Mouse (Mus musculus) layer of hippocampus, adult 8-10 months (tissue): ENCODE data around the gene Cldn19. TPM values are rescaled to one million over a fixed set of nuclear protein-coding genes. Genes with fewer than 3 reads are reported as not detected.

Experiments used
- DNase-seq, 2 experiments: peaks; one replicate each; pipeline ENCODE4 v3.0.0; 2022; ENCODE audit warnings: low spot score in 2 of 2
- total RNA-seq, 4 experiments: library from RNA; stranded (reverse); gene quantifications; 2 replicates each; pipeline ENCODE4 v1.2.4; 2022

Gene Cldn19
- total RNA-seq, 4 experiments from 2014 or later: 0.18 to 0.41 (median 0.27) TPM

DNA sequence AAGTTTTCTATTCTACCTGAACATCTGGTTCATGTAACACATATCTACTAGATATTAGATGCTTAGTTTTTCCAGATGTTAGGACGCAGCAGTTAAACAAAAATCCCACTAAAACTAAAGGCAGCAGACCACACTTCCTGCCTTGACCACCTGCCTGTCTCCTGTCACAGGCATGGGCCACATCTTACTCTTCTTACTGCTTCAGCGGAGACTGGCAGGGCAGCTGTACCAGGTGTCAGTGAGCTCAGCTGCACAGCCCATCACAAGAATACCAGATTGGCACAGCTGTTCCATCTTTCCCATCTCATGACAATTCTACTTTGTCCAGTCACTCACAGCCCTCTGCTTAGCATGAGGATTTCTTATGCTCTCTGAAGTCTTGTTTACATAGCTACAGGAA, 42.1 kb downstream of the Cldn19 start:
- DNase-seq: no peak

DNA sequence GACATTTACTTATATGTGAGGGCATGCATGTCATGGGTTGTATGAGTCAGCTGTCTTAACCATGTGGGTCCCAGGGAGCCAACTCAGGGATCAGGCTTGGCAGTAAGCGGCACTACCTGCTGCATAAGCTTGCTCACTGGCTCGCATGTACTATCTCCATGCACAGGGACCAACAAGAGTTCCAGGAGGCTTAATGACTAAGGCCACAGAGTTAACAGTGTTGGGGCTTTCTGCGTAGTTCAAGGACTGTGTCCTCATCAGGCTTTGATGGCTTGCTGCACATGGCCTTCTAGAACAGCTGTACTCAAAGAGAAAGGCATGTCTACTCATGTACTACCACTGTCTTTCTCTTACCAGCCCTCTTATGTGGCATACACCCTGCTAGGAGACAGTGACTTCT, 45.5 kb downstream of the Cldn19 start:
- DNase-seq: no peak

DNA sequence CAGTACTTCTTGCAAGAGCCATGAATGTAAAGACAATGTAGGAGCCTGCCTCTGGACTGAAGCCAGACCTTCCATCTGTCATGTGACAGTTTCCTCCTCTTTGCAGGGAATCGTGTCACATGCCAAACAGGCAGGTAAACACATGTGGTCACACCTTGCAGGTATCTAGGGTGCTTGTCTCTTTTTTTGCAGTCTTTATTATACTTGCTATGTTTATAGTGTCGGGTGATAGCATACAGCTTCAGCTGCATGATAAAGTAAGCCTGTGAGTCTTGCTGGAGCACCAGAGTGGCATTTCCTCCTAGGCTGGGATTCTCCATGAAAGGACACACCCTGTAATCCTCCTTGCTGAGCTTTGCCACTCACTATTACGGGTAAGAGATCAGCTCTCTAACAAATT, 46.6 kb downstream of the Cldn19 start:
- no peak for DNase-seq

DNA sequence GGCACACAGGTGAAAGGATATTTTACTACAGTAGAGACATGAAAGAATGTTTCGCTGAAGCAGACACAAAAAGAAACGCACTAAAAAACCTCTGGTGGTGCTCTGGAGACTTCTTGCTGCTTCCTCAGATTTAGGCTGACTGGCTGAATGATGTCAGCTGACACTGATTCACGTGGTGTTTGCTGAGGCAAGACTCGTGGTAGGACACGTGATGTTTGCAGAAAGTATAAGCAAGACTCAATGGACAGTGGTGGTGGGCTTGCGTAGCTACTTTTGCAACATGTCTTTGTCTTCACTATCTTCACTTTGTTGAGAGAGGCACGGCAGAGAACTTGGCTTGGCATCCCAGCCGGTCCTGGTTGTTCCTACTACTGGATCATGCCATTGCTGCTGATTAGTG, 48.1 kb downstream of the Cldn19 start:
- no peak for DNase-seq

DNA sequence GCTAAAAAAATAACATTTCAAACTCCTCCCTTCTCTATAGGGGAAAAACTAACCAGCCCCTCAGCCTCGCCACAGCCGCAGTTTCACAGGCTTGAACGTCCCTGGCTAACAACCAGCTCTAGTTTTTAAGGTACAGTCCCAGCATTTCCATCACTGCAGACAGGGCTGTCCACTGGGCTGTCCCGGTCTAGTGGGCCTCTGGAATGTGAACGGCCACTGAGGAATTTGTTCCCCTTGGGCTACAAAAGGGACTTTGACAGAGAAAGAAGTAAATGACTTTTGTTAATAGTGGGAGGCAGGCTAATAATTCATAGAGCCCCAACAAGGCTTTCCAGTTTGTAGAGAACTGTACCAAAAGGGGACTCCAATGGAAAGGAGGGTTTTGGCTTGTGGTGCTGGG, 50.2 kb downstream of the Cldn19 start:
- DNase-seq: no peak

Other genes starting within 250 kb of the Cldn19 start
- gene Slc2a1, start 146.7 kb upstream of the Cldn19 start, total RNA-seq: 10 to 100 TPM; 86.4 to 96.6 (median 91.0) TPM
- 10 to 100 TPM in 1 of 4 experiments, 1 to 10 TPM in 3; 5.8 to 10.9 (median 7.5) TPM for gene Zfp691, start 81.2 kb upstream of the Cldn19 start, total RNA-seq
- gene Ermap, start 65.4 kb upstream of the Cldn19 start, total RNA-seq: under 1 TPM; 0.23 to 0.54 (median 0.28) TPM
- gene Svbp, start 60.1 kb upstream of the Cldn19 start, total RNA-seq: 10 to 100 TPM; 15.4 to 21.1 (median 16.3) TPM
- 1 to 10 TPM in 1 of 4 experiments, under 1 TPM in 3; 0.37 to 1.0 (median 0.63) TPM for gene Tmem269, start 37.2 kb upstream of the Cldn19 start, total RNA-seq
- 10 to 100 TPM; 23.1 to 32.9 (median 25.6) TPM for gene AU022252, start 22.7 kb upstream of the Cldn19 start, total RNA-seq
- 10 to 100 TPM in 3 of 4 experiments, 1 to 10 TPM in 1; 9.7 to 13.7 (median 11.7) TPM for gene P3h1, start 22.5 kb upstream of the Cldn19 start, total RNA-seq
- gene Ybx1, start 39.2 kb downstream of the Cldn19 start, total RNA-seq: 100 to 1,000 TPM; 198 to 253 (median 227) TPM
- gene Ppih, start 65.1 kb downstream of the Cldn19 start, total RNA-seq: 10 to 100 TPM; 16.9 to 23.9 (median 22.6) TPM
- gene Ccdc30, start 160.1 kb downstream of the Cldn19 start, total RNA-seq: 10 to 100 TPM; 20.5 to 25.5 (median 22.6) TPM
- gene Ppcs, start 167.0 kb downstream of the Cldn19 start, total RNA-seq: 1 to 10 TPM; 3.9 to 8.8 (median 5.9) TPM
- gene Zmynd12, start 167.4 kb downstream of the Cldn19 start, total RNA-seq: under 1 TPM in 3 of 4 experiments, not detected in 1; 0.48 to 0.94 (median 0.55) TPM
- 10 to 100 TPM; 11.8 to 18.2 (median 13.2) TPM for gene Rimkla, start 237.2 kb downstream of the Cldn19 start, total RNA-seq